In the genomic region with DNA sequence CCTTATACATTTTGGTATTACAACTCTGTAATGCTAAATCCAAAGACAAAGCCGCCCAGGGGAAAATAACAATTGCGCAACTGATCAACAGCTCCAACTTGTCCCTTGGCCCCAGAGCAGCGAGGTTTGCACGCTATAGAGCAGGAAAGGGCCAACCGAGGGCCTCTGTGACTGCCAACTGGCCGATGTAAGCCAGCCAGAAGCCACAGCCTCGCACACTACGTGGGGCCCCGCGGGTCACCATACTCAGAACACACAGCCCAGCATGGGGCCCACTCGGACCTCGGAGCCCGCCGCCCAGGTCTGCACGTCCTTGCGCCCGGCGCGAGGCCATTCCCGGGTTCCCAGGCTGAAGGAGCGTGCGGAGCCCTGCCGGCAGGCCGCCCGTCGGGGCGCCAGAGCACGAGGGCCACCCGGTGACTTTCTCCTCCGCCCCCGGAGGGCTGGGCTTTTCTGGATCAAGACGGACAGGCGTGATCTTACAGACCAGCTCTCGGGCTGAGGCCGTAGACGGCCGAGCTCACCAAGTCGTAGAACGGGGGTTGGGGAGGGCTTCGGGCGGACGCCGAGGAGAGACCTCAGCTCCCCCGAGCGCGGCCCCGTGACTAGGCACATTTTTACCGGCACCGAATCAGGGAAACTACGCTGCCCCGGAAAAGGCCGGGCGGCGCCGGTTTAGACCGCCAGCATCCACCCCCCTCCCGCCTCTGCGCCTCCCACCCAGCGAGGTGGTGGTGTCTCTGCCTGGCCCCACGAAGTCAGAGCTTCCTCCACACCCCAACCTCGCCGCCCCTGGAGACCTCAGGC, we compare ENCODE assay signal across 8 mouse cellular contexts. TPM values are rescaled to one million over a fixed set of nuclear protein-coding genes. Genes with fewer than 3 reads are reported as not detected.
A peak's percentile ranks its signal among the peaks of the same experiment; 100 is the strongest.
DNase-seq lines count a peak whose midpoint lies in the region; ATAC-seq and TF ChIP-seq lines count a peak whose summit lies in the region.

No protein-coding gene starts in this region.

- peak overlapping the region; percentile 67 for H3K9ac ChIP-seq in hindbrain, embryonic 16.5 days (ENCODE audit: low read depth, low read length)

- peak overlapping the region; percentile 66 for H3K27ac ChIP-seq in hindbrain, embryonic 16.5 days (ENCODE audit: low read depth, low read length)
- peak overlapping the region; percentile 91 for H3K27ac ChIP-seq in left cerebral cortex, adult 2 months

- H3K36me3 ChIP-seq in hindbrain, embryonic 16.5 days (ENCODE audit: control insufficient read depth, insufficient read depth, low read length): no peaks in the 10 kb centered on the region

- no peaks in the 10 kb centered on the region for H3K9me3 ChIP-seq in hindbrain, embryonic 16.5 days (ENCODE audit: control insufficient read depth, low read length)

- H3K27me3 ChIP-seq in hindbrain, embryonic 16.5 days (replicated peaks; ENCODE audit: control insufficient read depth, insufficient read depth, low read length): peaks cover 4% of the 10 kb centered on the region; the same call in 1 of the 2 replicates

- H3K4me1 ChIP-seq in hindbrain, embryonic 16.5 days (ENCODE audit: control insufficient read depth, insufficient read depth, low read depth, low read length): peaks cover 9% of the 10 kb centered on the region

- TF ChIP-seq CTCF in left cerebral cortex, adult 2 months (IDR thresholded peaks at IDR 0.05): no peak

- peak; percentile 87 for DNase-seq in T-cell, adult 2 months (ENCODE audit: low spot score)
- DNase-seq in cerebellum, postnatal 4 days (ENCODE audit: low spot score in 2 of 2): peak; percentile 60 to 82
- DNase-seq in gastrocnemius, adult 18-20 months (ENCODE audit: low spot score): peak; percentile 94
- DNase-seq in left cerebral cortex, adult 2 months (ENCODE audit: extremely low spot score in 1 of 2, low spot score in 2 of 2): peak; percentile 48 to 68
- DNase-seq in right cerebral cortex, adult 2 months (ENCODE audit: low spot score in 2 of 2): peak; percentile 54 to 78
- DNase-seq in urinary bladder, postnatal 14 days (ENCODE audit: low spot score): peak; percentile 93

- peak overlapping the region; percentile 47 for H3K4me3 ChIP-seq in hindbrain, embryonic 16.5 days (ENCODE audit: low read length)
- peak overlapping the region; percentile 49 for H3K4me3 ChIP-seq in left cerebral cortex, adult 2 months

- intact Hi-C loops in left cerebral cortex, adult 2 months (cut with DNase I): loop anchor here (2.0 to 10.0 kb wide), 2 partner anchors 45 to 71 kb away; a partner anchor contains a TSS

- peak overlapping the region; percentile 86 for H3K4me2 ChIP-seq in hindbrain, embryonic 16.5 days (ENCODE audit: low read length)

- peak; percentile 90 for ATAC-seq in hindbrain, embryonic 16.5 days
- ATAC-seq in megakaryocyte, adult 5-6 weeks (ENCODE audit: poor library complexity, severe bottlenecking): peak; percentile 56

- WGBS in hindbrain, embryonic 16.5 days: 0% methylated on average over 44 of the region's 62 CpGs

RNA-seq across cellular contexts. Expression of a gene that starts 0.9 kb away (rescaled TPM):
- 10 to 100 TPM; 34.2 to 51.0 TPM for total RNA-seq in gastrocnemius, adult 18-20 months (2021)
- polyA plus RNA-seq in hindbrain, embryonic 16.5 days (2015; fragmentation: Nextera tagmentation; extraction: Ambion mirVana): 14.3 and 15.7 TPM in 2 replicates
- 10 to 100 TPM; 11.3 to 13.1 TPM for total RNA-seq in left cerebral cortex, adult 2 months (2021)
- 148 TPM in 2 replicates for total RNA-seq in megakaryocyte, adult 5-6 weeks (2015)
- 81.2 and 94.4 TPM in 2 replicates for total RNA-seq in megakaryocyte, adult 5-6 weeks (2017)

RNA-seq across cellular contexts. Expression of a gene that starts 44.5 kb away (rescaled TPM):
- total RNA-seq in gastrocnemius, adult 18-20 months (2021): 100 to 1,000 TPM; 112 to 143 TPM
- polyA plus RNA-seq in hindbrain, embryonic 16.5 days (2015; fragmentation: Nextera tagmentation; extraction: Ambion mirVana): 150 and 172 TPM in 2 replicates
- total RNA-seq in left cerebral cortex, adult 2 months (2021): 100 to 1,000 TPM; 282 to 308 TPM
- total RNA-seq in megakaryocyte, adult 5-6 weeks (2015): 596 and 620 TPM in 2 replicates
- total RNA-seq in megakaryocyte, adult 5-6 weeks (2017): 223 and 241 TPM in 2 replicates

Comparison
In these comparisons a context has a peak if more than half of its experiments do, and no peak if none do; other contexts are left out.
1. Peak in every context shown above with its lines: DNase-seq, ATAC-seq, H3K4me3 ChIP-seq and H3K27ac ChIP-seq.